Mouse (Mus musculus) hindbrain, embryonic 13.5 days (tissue): ENCODE measurements at regions not wholly inside any gene's neighbourhood (a gene's known extent, or its start where the extent isn't known, plus 50 kb on each side); places are given as distances from the start of the nearest gene placed in this dataset.
A peak's percentile ranks its signal among the peaks of the same experiment; 100 is the strongest.
"Not testable (repeated sequence)": the region's sequence is repeated elsewhere in the genome, so short reads cannot be mapped to it uniquely, and the experiment has no call there.

ENCODE experiments used
- ATAC-seq: fragments of 200-750 bp; cut with Nextera tagmentation; 2 replicates; pipeline ENCODE4 v1.8.0; 2017; ENCODE audit warnings: moderate TSS enrichment; ENCODE audit not compliant: low FRiP score
- H3K27ac ChIP-seq: fragments of 300-500 bp; sonication (generic); 2 replicates; pipeline ENCODE4 v1.5.1; 2015; ENCODE audit warnings: inconsistent platforms, mild to moderate bottlenecking, moderate library complexity
- H3K27me3 ChIP-seq: fragments of 300-500 bp; sonication (generic); 2 replicates; pipeline ENCODE4 v1.6.1; 2015; ENCODE audit warnings: mild to moderate bottlenecking, inconsistent platforms
- H3K36me3 ChIP-seq: fragments of 300-500 bp; sonication (generic); 2 replicates; pipeline ENCODE4 v1.6.1; 2015; ENCODE audit warnings: mild to moderate bottlenecking, inconsistent platforms
- H3K4me1 ChIP-seq: fragments of 300-500 bp; sonication (generic); replicated peaks from 2 replicates; pipeline ENCODE4 v1.6.1; 2015; ENCODE audit warnings: inconsistent platforms
- H3K4me2 ChIP-seq: fragments of 300-500 bp; sonication (generic); 2 replicates; pipeline ENCODE4 v1.6.1; 2015; ENCODE audit warnings: inconsistent platforms, mild to moderate bottlenecking, moderate library complexity
- H3K4me3 ChIP-seq: fragments of 300-500 bp; sonication (generic); 2 replicates; pipeline ENCODE4 v1.5.1; 2015; ENCODE audit warnings: mild to moderate bottlenecking, inconsistent platforms
- H3K9ac ChIP-seq: fragments of 300-500 bp; sonication (generic); 2 replicates; pipeline ENCODE4 v1.6.1; 2015; ENCODE audit warnings: mild to moderate bottlenecking, inconsistent platforms
- H3K9me3 ChIP-seq: fragments of 300-500 bp; sonication (generic); 2 replicates; pipeline ENCODE4 v1.6.1; 2016; ENCODE audit warnings: inconsistent platforms
- WGBS: fragments of 180-500 bp; shearing (Covaris S2); methylation state at CpG from one replicate; pipeline ENCODE4 v1.1.7; 2015; 5-methylcytosine and 5-hydroxymethylcytosine counted together

DNA sequence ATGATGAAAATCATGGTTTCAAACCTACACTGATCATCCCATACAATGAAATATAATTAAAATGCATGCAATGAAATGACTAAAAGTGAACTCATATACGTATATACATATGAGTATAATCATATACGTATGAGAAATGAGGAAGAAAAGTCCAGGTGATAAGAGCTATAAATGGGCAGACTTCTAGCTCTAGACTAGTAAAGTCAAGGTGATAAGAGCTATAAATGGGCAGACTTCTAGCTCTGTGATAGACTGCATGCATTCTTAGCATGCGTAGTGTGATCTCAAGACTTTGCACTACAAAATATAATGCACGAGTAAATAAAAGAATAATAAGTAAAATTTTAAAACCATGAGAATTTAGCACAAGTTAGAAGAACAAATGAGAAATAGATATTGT, 606.2 kb upstream of the Gpc5 start:
- no peak overlapping the region for H3K27ac ChIP-seq
- no peaks in the 10 kb centered on the region for H3K27me3 ChIP-seq

DNA sequence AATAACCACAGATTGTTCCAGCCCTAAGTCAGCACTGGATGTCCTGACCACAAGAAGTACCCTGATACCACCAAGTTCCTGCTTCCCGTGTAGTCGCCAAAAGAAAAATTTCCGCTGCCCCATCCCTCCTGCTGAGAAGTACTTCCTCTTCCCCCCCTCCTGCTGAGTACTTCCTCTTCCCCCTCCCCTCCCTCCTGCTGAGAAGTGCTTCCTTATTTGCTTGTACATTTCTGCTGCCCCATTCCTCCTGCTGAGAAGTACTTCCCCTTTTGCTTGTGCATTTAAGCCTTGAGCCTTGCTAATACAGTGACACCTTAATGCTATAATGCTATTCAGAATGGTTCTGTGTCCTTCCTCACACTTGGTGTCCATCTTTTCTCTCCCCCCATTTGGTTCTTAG, 598.6 kb upstream of the Gpc5 start:
- H3K4me2 ChIP-seq, H3K4me1 ChIP-seq, H3K27me3 ChIP-seq, H3K27ac ChIP-seq, H3K36me3 ChIP-seq, H3K4me3 ChIP-seq, ATAC-seq, H3K9me3 ChIP-seq, H3K9ac ChIP-seq: not testable (repeated sequence)
- WGBS = 94% methylated on average over 3 of the region's 3 CpGs

More for the DNA sequence above, 606.2 kb upstream of the Gpc5 start:
- 97% methylated on average over 4 of the region's 4 CpGs for WGBS
- Histone ChIP-seq H3K4me1 (no peaks in the 10 kb centered on the region), H3K9me3 (no peaks in the 10 kb centered on the region), H3K4me2 (no peak overlapping the region), H3K36me3 (no peaks in the 10 kb centered on the region), H3K4me3 (no peak overlapping the region), H3K9ac (no peak overlapping the region)
- ATAC-seq = no peak

DNA sequence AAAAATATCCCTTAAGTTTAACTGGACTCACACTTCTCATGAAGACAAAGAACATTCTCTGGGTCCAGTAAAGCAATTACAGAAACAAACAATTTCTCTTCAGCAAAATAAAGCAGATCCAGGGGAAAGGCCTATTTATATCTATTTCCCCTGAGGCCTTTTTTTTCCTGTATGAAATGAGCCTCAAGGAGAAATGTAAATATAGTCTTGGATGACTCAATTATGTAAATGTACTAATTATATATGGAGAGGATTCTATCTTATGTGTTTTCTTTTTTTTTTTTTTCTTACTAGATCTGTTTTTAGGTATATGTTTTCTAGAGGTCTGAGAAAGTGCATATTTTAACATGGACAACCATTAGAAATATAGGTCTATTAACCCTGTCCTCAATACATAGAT, 587.0 kb upstream of the Gpc5 start:
- Histone ChIP-seq H3K27me3 (no peaks in the 10 kb centered on the region), H3K9me3 (no peaks in the 10 kb centered on the region), H3K36me3 (no peaks in the 10 kb centered on the region), H3K4me3 (no peak overlapping the region), H3K4me1 (no peaks in the 10 kb centered on the region), H3K9ac (no peak overlapping the region), H3K4me2 (no peak overlapping the region), H3K27ac (no peak overlapping the region)
- ATAC-seq = no peak

DNA sequence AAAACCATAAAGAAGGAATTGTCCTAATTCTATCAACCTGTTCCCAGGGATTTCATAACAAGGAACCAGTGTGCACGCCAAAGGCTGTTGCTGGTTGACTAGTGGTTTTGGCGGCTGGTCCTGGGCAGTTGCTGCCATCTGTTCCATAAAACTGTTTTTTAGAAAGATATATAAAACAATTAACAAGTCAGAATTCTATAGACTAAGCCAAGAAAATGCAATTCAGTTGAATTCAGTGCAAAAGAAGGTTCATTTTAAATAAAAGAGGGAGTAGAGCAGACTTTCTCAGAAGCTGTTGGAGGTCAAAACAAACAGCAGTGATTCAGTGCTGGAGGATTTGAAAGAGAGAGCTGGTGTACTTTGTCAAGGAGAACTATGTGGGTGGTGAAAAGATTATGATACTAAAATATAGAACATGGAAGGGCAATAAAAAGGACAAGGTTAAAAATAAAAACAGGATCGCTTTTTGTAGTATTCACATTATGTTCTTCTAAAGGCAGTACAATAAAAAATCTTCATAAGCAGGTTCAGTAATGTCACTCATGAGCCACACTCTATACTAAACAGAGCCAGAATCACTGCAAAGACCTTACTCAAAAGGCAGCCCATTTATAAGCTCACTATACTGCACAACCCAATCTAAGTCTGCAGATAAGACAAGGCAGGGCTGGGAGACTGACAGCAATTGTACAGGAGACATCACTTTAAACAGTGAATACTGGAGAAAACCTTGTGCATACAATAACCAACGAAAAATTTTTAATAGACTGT, 543.9 kb upstream of the Gpc5 start:
- Histone ChIP-seq H3K9me3 (no peaks in the 10 kb centered on the region), H3K9ac (no peak overlapping the region), H3K36me3 (no peaks in the 10 kb centered on the region), H3K4me1 (no peaks in the 10 kb centered on the region), H3K4me3 (no peak overlapping the region), H3K27me3 (no peaks in the 10 kb centered on the region), H3K27ac (no peak overlapping the region), H3K4me2 (no peak overlapping the region)
- ATAC-seq = no peak
- 83% methylated on average over 4 of the region's 4 CpGs for WGBS

DNA sequence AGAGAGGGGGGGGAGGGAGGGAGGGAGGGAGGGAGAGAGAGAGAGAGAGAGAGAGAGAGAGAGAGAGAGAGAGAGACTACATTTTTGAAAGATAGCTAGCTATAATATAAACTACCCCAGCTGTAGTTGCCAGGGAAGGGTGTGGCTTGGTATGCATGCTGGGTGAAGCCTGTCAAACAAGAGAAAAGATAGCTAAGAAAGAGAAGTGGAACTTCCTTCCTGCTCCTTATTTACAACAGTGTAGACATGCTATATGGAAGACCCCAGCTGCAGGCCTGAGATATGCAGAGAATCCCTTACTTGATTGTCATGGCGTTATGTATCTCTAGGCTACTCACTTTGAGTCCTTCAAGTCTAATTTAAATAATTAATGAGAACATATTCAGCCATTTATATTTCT, 542.9 kb upstream of the Gpc5 start:
- Histone ChIP-seq H3K36me3 (no peaks in the 10 kb centered on the region), H3K27me3 (no peaks in the 10 kb centered on the region), H3K4me3 (no peak overlapping the region), H3K9ac (no peak overlapping the region), H3K9me3 (no peaks in the 10 kb centered on the region), H3K4me1 (no peaks in the 10 kb centered on the region), H3K27ac (no peak overlapping the region), H3K4me2 (no peak overlapping the region)
- 83% methylated on average over 1 of the region's 1 CpGs for WGBS
- no peak for ATAC-seq

DNA sequence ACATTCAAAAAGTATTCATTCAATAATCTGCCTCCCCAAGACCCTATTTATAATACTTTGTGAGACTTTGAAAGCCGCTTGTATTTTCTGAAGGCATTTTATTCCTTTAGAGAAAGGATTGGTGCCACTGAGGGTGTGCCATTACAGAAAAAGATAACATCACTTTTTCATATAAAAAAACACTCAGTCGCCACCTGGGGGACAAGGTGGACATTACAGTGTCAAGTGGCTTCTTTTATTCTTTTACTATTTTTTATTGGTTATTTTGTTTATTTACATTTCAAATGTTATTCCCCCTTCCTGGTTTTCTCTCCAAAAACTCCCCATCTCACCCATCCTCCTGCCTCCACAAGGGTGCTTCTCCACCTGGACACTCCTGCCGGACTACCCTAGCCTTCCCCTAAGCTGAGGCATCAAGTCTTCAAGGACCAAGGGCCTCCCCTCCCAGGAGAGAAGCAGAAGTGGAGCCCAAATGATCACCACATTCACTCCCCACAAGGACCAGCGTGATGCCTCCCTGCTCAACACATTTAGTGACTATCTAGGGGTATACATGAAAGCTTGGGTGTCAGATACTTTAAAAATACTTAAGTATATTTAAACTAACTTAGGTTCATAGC, 525.5 kb upstream of the Gpc5 start:
- no peak for ATAC-seq
- no peak overlapping the region for H3K4me2 ChIP-seq
- 49% methylated on average over 4 of the region's 4 CpGs for WGBS

DNA sequence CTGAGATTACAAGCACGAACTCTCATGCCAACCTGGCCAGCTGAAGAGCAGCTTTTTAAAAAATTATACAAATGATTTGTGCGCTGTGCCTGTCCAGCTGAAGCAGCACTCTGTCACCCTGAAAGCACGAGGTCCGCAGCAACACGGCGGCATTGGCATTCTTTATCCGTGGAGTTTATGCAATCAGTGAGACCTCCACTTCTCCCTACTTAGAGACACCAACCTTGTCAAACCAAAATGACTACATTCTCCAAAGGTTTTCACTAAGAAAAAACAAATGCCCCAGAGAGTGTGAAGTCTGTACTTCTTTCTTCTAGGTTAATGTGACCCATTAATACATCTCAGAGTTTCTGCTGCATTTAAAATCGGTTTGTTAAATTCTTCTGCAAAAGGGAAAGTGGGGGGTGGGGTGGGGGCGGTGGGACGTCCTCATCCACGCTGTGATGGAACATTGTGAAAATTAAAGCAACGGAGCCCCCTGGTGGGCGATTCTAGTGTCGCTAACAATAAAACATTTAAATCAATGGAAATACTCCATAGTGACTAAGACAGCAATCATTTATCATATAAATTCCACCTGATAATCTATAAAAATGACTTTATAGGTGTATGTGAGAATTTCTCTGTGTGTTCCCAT, 524.2 kb upstream of the Gpc5 start:
- 15% methylated on average over 14 of the region's 14 CpGs for WGBS
- Histone ChIP-seq H3K36me3 (no peaks in the 10 kb centered on the region), H3K4me1 (no peaks in the 10 kb centered on the region; the same call in 1 of the 2 replicates), H3K9ac (no peak overlapping the region), H3K4me2 (peak overlapping the region; percentile 45), H3K27ac (no peak overlapping the region), H3K27me3 (no peaks in the 10 kb centered on the region), H3K9me3 (no peaks in the 10 kb centered on the region), H3K4me3 (peak overlapping the region; percentile 17; the same call in 1 of the 2 replicates)
- ATAC-seq = peak; percentile 72

More for the DNA sequence above, 525.5 kb upstream of the Gpc5 start:
- H3K9ac ChIP-seq = no peak overlapping the region
- H3K9me3 ChIP-seq = no peaks in the 10 kb centered on the region
- H3K4me1 ChIP-seq = no peaks in the 10 kb centered on the region; the same call in 1 of the 2 replicates
- no peaks in the 10 kb centered on the region for H3K36me3 ChIP-seq
- H3K27me3 ChIP-seq = no peaks in the 10 kb centered on the region
- H3K4me3 ChIP-seq = no peak overlapping the region
- H3K27ac ChIP-seq = no peak overlapping the region

DNA sequence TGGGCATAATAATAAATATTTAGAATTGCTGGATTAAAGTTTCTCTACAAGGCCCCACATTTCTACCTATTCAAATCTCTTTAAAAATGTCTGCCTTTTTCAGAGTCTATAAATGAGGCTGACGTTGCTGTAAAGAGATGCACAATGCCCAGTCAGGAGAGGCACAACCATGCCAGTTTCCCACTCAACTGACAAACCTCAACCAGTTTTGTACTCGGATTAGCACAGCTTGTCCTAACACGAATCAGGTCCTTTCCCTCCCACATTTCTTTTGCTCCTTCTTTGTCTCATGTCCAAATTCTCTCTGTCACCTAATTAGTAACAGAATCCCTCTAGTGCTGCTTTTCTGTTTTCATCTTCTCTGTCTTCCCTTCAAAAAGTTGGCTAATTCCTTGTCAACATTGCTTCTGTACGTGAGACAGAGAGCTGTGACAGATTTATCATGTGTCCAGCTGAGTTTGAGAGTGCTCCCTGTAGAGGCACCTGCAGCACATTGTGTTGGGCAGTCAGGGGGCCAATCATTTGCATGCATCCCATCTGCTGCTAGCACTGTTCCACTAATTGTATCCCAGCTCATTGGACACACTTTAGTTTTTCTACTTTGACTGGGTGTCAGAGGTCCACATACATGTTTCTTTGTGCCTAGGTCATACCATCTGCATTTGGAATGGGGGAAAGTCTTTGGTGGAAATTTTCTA, 504.5 kb upstream of the Gpc5 start:
- 20% methylated on average over 4 of the region's 4 CpGs for WGBS
- no peak overlapping the region for H3K4me2 ChIP-seq
- H3K4me1 ChIP-seq = no peaks in the 10 kb centered on the region
- ATAC-seq = peak; percentile 85
- no peaks in the 10 kb centered on the region for H3K9me3 ChIP-seq
- H3K9ac ChIP-seq = no peak overlapping the region
- H3K36me3 ChIP-seq = no peaks in the 10 kb centered on the region
- H3K4me3 ChIP-seq = no peak overlapping the region
- H3K27ac ChIP-seq = no peak overlapping the region
- 0 out of 2 replicates have a peak, but pooled peaks cover 5% of the 10 kb centered on the region for H3K27me3 ChIP-seq

DNA sequence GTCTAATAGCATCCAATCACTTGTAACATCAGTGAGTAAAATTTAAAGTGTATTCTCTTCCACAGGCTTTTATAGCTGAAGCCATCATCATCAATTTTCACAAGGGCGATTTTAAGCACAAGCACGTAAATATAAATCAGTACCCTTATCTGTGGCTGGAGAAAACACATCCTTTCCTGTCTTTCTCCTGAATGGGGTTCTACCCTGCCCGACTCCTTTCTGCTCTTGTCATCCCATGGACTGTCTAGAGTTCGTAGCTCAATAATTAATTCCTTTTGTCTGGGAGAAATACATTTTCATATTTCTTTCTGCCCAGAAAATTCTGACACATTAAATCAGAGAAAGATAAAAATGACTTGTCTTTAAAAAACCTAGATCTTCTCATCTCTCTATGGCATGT, 482.7 kb upstream of the Gpc5 start:
- Histone ChIP-seq H3K9ac (no peak overlapping the region), H3K36me3 (no peaks in the 10 kb centered on the region), H3K9me3 (no peaks in the 10 kb centered on the region), H3K4me3 (no peak overlapping the region), H3K4me1 (no peaks in the 10 kb centered on the region), H3K27me3 (no peaks in the 10 kb centered on the region), H3K27ac (no peak overlapping the region), H3K4me2 (no peak overlapping the region)
- no peak for ATAC-seq
- WGBS = 50% methylated on average over 4 of the region's 4 CpGs

DNA sequence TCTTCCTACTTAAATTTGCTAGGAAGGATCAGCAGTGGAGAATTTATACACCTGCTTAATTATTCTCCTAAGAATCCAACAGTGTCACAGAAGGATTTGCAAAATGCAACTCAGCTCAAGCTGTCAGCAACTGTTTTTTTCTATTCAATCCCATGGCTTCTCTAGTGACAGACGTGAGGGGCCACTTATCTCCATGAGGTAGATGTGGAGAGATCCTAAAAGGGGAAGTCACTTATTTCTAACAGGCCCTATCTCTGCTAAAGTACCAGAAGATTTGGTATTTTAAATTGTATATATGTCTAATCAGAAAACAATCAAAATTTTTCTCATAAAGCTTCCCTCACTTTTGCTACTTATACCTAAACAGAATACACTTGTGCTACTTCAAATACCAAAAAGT, 479.6 kb upstream of the Gpc5 start:
- H3K9me3 ChIP-seq = no peaks in the 10 kb centered on the region

DNA sequence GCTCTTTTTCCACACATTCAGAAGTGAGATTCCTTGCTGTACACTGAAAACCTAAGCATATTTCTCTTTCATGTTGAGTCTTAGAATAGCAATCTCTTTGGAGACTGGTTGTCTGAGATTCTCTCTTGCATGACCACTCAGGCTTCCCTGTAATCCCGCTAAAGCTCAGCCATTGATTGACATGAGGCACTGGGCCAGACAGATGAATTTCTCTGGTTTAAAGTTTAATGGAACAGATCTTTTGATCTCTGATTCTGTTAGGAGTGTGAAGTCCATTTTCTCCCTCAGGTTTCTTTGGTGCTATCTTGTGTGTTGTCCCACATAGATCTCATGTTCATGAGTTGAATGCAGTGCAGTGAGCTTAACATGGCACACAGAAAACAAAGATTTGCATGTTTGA, 435.4 kb upstream of the Gpc5 start:
- no peaks in the 10 kb centered on the region for H3K36me3 ChIP-seq
- no peak overlapping the region for H3K4me2 ChIP-seq
- H3K4me3 ChIP-seq = no peak overlapping the region
- ATAC-seq = no peak
- WGBS = 69% methylated on average over 1 of the region's 1 CpGs
- H3K27me3 ChIP-seq = no peaks in the 10 kb centered on the region
- no peak overlapping the region for H3K9ac ChIP-seq
- no peak overlapping the region for H3K27ac ChIP-seq
- H3K9me3 ChIP-seq = no peaks in the 10 kb centered on the region
- no peaks in the 10 kb centered on the region for H3K4me1 ChIP-seq

More for the DNA sequence above, 479.6 kb upstream of the Gpc5 start:
- H3K4me3 ChIP-seq = no peak overlapping the region
- 53% methylated on average over 1 of the region's 1 CpGs for WGBS
- H3K4me1 ChIP-seq = no peaks in the 10 kb centered on the region
- H3K9ac ChIP-seq = no peak overlapping the region
- no peak overlapping the region for H3K27ac ChIP-seq
- H3K27me3 ChIP-seq = no peaks in the 10 kb centered on the region
- no peak for ATAC-seq
- no peaks in the 10 kb centered on the region for H3K36me3 ChIP-seq
- H3K4me2 ChIP-seq = no peak overlapping the region

DNA sequence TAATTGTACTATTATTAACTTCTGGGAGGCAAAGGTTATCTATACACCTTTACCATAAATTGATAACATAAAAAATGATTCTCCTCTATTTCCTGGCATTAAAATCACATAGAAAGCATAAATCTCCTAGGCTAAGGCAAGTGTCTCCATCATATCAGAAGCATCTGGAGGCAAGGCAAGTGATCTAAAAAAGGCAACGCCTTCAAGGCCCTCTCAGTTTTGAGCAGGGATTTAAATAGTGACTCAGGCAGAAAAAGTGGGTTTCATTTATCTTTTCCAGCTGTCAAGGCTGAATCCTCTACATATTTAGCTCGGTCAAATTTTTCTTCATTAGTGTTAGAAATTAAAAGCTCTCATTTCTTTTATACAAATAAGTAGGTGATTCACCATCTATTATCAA, 430.0 kb upstream of the Gpc5 start:
- ATAC-seq = no peak
- Histone ChIP-seq H3K27ac (no peak overlapping the region), H3K4me2 (no peak overlapping the region), H3K9me3 (no peaks in the 10 kb centered on the region), H3K36me3 (no peaks in the 10 kb centered on the region), H3K4me3 (no peak overlapping the region), H3K9ac (no peak overlapping the region), H3K4me1 (no peaks in the 10 kb centered on the region), H3K27me3 (no peaks in the 10 kb centered on the region)
- WGBS = 77% methylated on average over 2 of the region's 2 CpGs
